22 mouse cellular contexts compared by ENCODE assay signal in genomic region chr12:116101945-116102344, GRCm38 (mm10).
"Had no signal": no experiment of that assay in that cellular context is flagged by ENCODE, and none has a peak within 500 bp of the region (broad histone marks: within the 10 kb centered on the region; RNA-seq: fewer than 3 reads in every experiment).

No protein-coding gene starts in this region.

- H3K4me1 ChIP-seq: heart, embryonic 10.5 days; heart, embryonic 12.5 days; hindbrain, embryonic 13.5 days; hindbrain, embryonic 15.5 days; limb, embryonic 10.5 days; limb, embryonic 12.5 days; liver, embryonic 13.5 days had no signal

- H3K4me3 ChIP-seq: heart, embryonic 10.5 days; heart, embryonic 12.5 days; hindbrain, embryonic 13.5 days; hindbrain, embryonic 15.5 days; layer of hippocampus, adult 2 months; left cerebral cortex, adult 2 months; limb, embryonic 10.5 days; limb, embryonic 12.5 days; liver, embryonic 13.5 days had no signal

- H3K9ac ChIP-seq: heart, embryonic 12.5 days; hindbrain, embryonic 13.5 days; hindbrain, embryonic 15.5 days; limb, embryonic 12.5 days; liver, embryonic 13.5 days had no signal

- ATAC-seq: hindbrain, postnatal 0 days; intestine, embryonic 16.5 days had no signal

- H3K9me3 ChIP-seq: heart, embryonic 10.5 days; heart, embryonic 12.5 days; hindbrain, embryonic 13.5 days; hindbrain, embryonic 15.5 days; limb, embryonic 10.5 days; limb, embryonic 12.5 days; liver, embryonic 13.5 days had no signal

- H3K27ac ChIP-seq: heart, embryonic 10.5 days; hindbrain, embryonic 13.5 days; hindbrain, embryonic 15.5 days; hindbrain, postnatal 0 days; layer of hippocampus, adult 2 months; left cerebral cortex, adult 2 months; limb, embryonic 10.5 days; limb, embryonic 12.5 days; liver, embryonic 13.5 days had no signal

- DNase-seq: gastrocnemius, postnatal 14 days; gastrocnemius, postnatal 36 days; heart, adult 18-20 months; heart, postnatal 10 days; kidney, adult 11 months; kidney, adult 2 months; kidney, postnatal 10 days; kidney, postnatal 25 days; kidney, postnatal 4 days; liver; liver, embryonic 13.5 days had no signal

- H3K4me2 ChIP-seq: heart, embryonic 12.5 days; hindbrain, embryonic 13.5 days; hindbrain, embryonic 15.5 days; limb, embryonic 12.5 days; liver, embryonic 11.5 days; liver, embryonic 13.5 days had no signal

- H3K36me3 ChIP-seq: heart, embryonic 10.5 days; heart, embryonic 12.5 days; hindbrain, embryonic 13.5 days; hindbrain, embryonic 15.5 days; limb, embryonic 10.5 days; limb, embryonic 12.5 days; liver, embryonic 13.5 days had no signal

- H3K27me3 ChIP-seq: heart, embryonic 12.5 days; hindbrain, embryonic 13.5 days; hindbrain, embryonic 15.5 days; limb, embryonic 12.5 days; liver, embryonic 13.5 days had no signal
